Mouse (Mus musculus): Measurements from ENCODE around the gene Stat5b. TPM values are rescaled to one million over a fixed set of nuclear protein-coding genes. Genes with fewer than 3 reads are reported as not detected.

Gene Stat5b
- total RNA-seq (2023), result 10 to 100 TPM; 91.5 to 97.7 TPM

GRCm38 (mm10) chr11:100850038-100850777 is at the start of gene Stat5b:
Stat5b (minus strand) TSS chr11:100850724.

DNA sequence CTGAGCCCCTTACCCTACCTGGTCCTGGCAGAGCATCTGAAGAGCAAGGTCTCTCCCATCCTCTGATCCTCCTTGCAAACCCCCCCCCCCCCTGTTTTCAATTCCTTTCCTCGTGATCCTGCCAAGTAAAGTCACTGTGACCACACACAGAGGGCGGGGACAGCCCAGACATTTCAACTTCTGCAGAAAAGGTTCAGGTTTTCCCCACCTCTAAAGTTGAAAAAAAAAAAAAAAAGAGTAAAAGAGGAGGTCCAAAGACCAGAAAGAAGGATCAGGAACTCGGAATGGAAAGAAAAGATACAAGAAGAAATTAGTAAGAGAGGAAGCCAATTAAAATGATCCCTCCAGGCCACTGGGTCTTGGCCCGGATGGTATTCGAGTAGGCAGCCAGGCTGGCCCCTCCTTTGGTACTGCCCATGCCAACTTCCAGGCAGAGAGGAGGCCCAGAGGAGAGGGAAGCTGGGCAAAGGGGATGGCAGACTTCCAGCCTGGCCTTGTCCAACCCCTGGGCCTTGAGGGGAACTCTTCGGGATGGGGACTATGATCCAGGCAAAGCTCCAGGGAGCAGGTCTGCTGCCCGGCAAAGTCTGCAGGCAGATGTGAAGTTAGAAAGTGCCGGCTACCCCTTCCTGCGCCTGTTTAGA is 8.5 kb upstream of the Stat5b start, which contains the start of gene Stat5a:
TSS of gene Stat5a (plus strand) at position 417 of the 644 bp plus-strand sequence.

DNA sequence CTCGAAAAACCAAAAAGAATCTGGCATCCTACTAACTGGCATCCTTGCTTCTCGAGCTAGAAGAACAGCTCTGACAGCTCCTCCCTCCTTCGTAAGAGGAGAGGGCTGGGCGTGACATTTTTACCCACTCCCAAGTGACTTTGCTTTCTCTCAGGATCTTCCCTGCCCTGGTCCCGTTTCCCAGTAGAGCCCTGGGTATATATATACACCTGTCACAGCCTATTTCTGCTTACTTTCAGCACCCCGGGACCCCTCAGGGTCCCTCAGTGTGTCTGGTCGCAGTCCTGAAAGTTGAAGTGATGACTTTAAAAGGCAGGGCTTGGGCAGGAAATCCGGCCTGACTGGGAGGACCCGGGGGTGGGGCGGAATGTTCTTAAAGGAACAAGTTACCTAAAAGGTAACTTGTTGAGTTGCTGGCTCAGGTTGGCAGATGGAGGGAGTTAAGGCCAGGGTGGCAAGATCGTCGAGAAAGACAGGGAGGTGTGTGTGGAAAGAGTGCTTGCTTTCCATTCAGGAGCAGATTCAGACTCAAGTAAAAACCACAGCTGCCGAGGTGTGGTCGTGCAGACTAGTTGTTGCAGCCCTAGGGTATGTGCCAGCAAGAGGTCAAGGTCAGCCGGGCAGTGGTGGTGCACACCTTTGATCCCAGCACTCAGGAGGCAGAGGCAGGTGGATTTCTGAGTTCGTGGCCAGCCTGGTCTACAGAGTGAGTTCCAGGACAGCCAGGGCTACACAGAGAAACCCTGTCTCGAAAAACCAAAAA is 79.7 kb downstream of the Stat5b start, which contains the start of gene Ghdc:
TSS of gene Ghdc (minus strand) at position 312 of the 763 bp plus-strand sequence.

GRCm38 (mm10) chr11:100762831-100763230 is 87.7 kb downstream of the Stat5b start, which contains the start of gene Hcrt:
Hcrt (minus strand) TSS chr11:100762931.

GRCm38 (mm10) chr11:100759611-100760233 is 90.8 kb downstream of the Stat5b start, which contains the start of gene Kcnh4:
Kcnh4 (minus strand) TSS chr11:100759942.

DNA sequence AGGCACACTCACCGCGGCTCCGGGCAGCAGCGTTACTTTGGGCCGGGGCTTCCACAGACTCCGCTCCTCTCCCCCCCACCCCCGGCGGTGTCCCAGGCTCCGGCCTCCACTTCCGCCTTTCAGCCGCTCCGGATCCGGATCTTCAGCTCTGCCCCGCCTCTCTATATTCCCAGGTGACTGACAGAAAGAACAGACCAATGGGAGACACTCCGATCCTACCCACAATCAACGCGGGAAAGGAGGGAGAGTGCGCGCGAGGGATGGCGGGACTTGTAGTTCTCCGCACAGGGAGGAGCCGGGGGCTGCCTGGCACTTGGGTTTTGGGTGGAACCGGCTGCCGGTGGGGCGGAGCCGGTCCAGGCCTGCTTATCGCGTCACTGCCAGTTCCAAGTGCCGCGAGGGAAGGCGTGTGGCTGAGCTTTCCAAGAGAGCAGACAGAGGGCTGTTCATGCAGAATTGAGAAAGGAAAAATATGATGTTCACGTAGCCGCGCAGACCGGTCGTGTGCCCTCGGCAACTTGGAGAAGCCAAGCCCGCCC is 112.4 kb downstream of the Stat5b start, which contains the start of gene Rab5c:
TSS of gene Rab5c (minus strand) at position 150 of the 539 bp plus-strand sequence.

Other genes with a start within 250 kb of the Stat5b start
- gene Nkiras2, start 231.5 kb downstream of the Stat5b start, total RNA-seq (2023), result 10 to 100 TPM; 40.5 to 55.3 TPM
- 100 to 1,000 TPM; 119 to 154 TPM for gene Dnajc7, start 230.6 kb downstream of the Stat5b start, total RNA-seq (2023)
- gene Zfp385c, start 158.3 kb downstream of the Stat5b start, total RNA-seq (2023), result not detected
- gene Dhx58, start 146.5 kb downstream of the Stat5b start, total RNA-seq (2023), result 10 to 100 TPM; 22.4 to 25.3 TPM
- 10 to 100 TPM; 11.2 to 11.7 TPM for gene Kat2a, start 138.3 kb downstream of the Stat5b start, total RNA-seq (2023)
- gene Hspb9, start 136.9 kb downstream of the Stat5b start, total RNA-seq (2023), result not detected
- gene Rab5c, start 112.5 kb downstream of the Stat5b start, total RNA-seq (2023), result 100 to 1,000 TPM; 171 to 185 TPM
- gene Kcnh4, start 90.8 kb downstream of the Stat5b start, total RNA-seq (2023), result not detected
- gene Hcrt, start 87.8 kb downstream of the Stat5b start, total RNA-seq (2023), result not detected
- 10 to 100 TPM in 1 of 2 experiments, 1 to 10 TPM in 1; 9.6 to 12.5 TPM for gene Ghdc, start 79.8 kb downstream of the Stat5b start, total RNA-seq (2023)
- gene Stat5a, start 8.6 kb upstream of the Stat5b start, total RNA-seq (2023), result 10 to 100 TPM; 27.8 to 30.0 TPM
- gene Stat3, start 88.8 kb upstream of the Stat5b start, total RNA-seq (2023), result 100 to 1,000 TPM; 260 to 273 TPM
- 1 to 10 TPM in 1 of 2 experiments, under 1 TPM in 1; 0.49 to 1.3 TPM for gene Cavin1, start 120.2 kb upstream of the Stat5b start, total RNA-seq (2023)
- 100 to 1,000 TPM; 105 to 107 TPM for gene Atp6v0a1, start 158.7 kb upstream of the Stat5b start, total RNA-seq (2023)
- 1 to 10 TPM; 7.4 to 9.3 TPM for gene Naglu, start 219.3 kb upstream of the Stat5b start, total RNA-seq (2023)
- gene Hsd17b1, start 227.7 kb upstream of the Stat5b start, total RNA-seq (2023), result under 1 TPM; 0.46 to 0.78 TPM
- 10 to 100 TPM; 11.1 to 13.6 TPM for gene Coasy, start 231.8 kb upstream of the Stat5b start, total RNA-seq (2023)
- gene Mlx, start 236.6 kb upstream of the Stat5b start, total RNA-seq (2023), result 10 to 100 TPM; 37.4 to 40.4 TPM
- 1 to 10 TPM; 5.2 to 5.7 TPM for gene Psmc3ip, start 244.7 kb upstream of the Stat5b start, total RNA-seq (2023)